Mouse (Mus musculus): ENCODE data around the gene Stag1. TPM values are rescaled to one million over a fixed set of nuclear protein-coding genes. Genes with fewer than 3 reads are reported as not detected.

Gene Stag1
- polyA plus RNA-seq, 1 experiment from 2014 or later = 45.4 TPM

GRCm38 (mm10) chr9:100982786-100983185 lies 385.2 kb downstream of the Stag1 start:
- Histone ChIP-seq H3K4me2 (ENCODE audit: low read length) (no peak overlapping the region), H3K36me3 (ENCODE audit: control insufficient read depth, insufficient read depth, low read length) (peaks cover 12% of the 10 kb centered on the region; the same call in 1 of the 2 replicates), H3K4me1 (replicated peaks; ENCODE audit: control insufficient read depth, insufficient read depth, low read length) (no peaks in the 10 kb centered on the region), H3K9me3 (ENCODE audit: control insufficient read depth, low read length) (no peaks in the 10 kb centered on the region), H3K9ac (ENCODE audit: low read length) (no peak overlapping the region), H3K4me3 (ENCODE audit: low read depth, low read length) (no peak overlapping the region), H3K27ac (ENCODE audit: low read depth) (no peak overlapping the region), H3K27me3 (replicated peaks; ENCODE audit: control insufficient read depth, insufficient read depth, low read length) (no peaks in the 10 kb centered on the region)
- 90% methylated on average over 7 of the region's 7 CpGs for WGBS
- no peak for ATAC-seq (replicated peaks; ENCODE audit: low FRiP score, low TSS enrichment, low read depth)
- DNase-seq (ENCODE audit: low spot score) = no peak

- Histone ChIP-seq H3K4me2 (ENCODE audit: low read length) (no peak overlapping the region), H3K9me3 (ENCODE audit: control insufficient read depth, low read length) (peaks cover 6% of the 10 kb centered on the region; the same call in 1 of the 2 replicates), H3K27ac (ENCODE audit: low read depth) (no peak overlapping the region), H3K36me3 (ENCODE audit: control insufficient read depth, insufficient read depth, low read length) (peaks cover 17% of the 10 kb centered on the region; the same call in 1 of the 2 replicates), H3K27me3 (replicated peaks; ENCODE audit: control insufficient read depth, insufficient read depth, low read length) (no peaks in the 10 kb centered on the region), H3K4me3 (ENCODE audit: low read depth, low read length) (no peak overlapping the region), H3K4me1 (replicated peaks; ENCODE audit: control insufficient read depth, insufficient read depth, low read length) (no peaks in the 10 kb centered on the region), H3K9ac (ENCODE audit: low read length) (no peak overlapping the region)
- 94% methylated on average over 25 of the region's 25 CpGs for WGBS
- ATAC-seq (replicated peaks; ENCODE audit: low FRiP score, low TSS enrichment, low read depth) (no peak), DNase-seq (ENCODE audit: low spot score) (no peak)
These were observed 387.0 kb downstream of the Stag1 start for GRCm38 (mm10) chr9:100984381-100985310.

- Histone ChIP-seq H3K9ac (ENCODE audit: low read length) (no peak overlapping the region), H3K9me3 (ENCODE audit: control insufficient read depth, low read length) (peaks cover 6% of the 10 kb centered on the region; the same call in 1 of the 2 replicates), H3K27me3 (replicated peaks; ENCODE audit: control insufficient read depth, insufficient read depth, low read length) (no peaks in the 10 kb centered on the region), H3K4me2 (ENCODE audit: low read length) (no peak overlapping the region), H3K4me1 (replicated peaks; ENCODE audit: control insufficient read depth, insufficient read depth, low read length) (no peaks in the 10 kb centered on the region), H3K4me3 (ENCODE audit: low read depth, low read length) (no peak overlapping the region), H3K27ac (ENCODE audit: low read depth) (no peak overlapping the region), H3K36me3 (ENCODE audit: control insufficient read depth, insufficient read depth, low read length) (peaks cover 22% of the 10 kb centered on the region; the same call in 1 of the 2 replicates)
- DNase-seq (ENCODE audit: low spot score) (no peak), ATAC-seq (replicated peaks; ENCODE audit: low FRiP score, low TSS enrichment, low read depth) (no peak)
- WGBS = 97% methylated on average over 5 of the region's 5 CpGs
These were observed 389.4 kb downstream of the Stag1 start for GRCm38 (mm10) chr9:100987006-100987405.

GRCm38 (mm10) chr9:100987850-100988249 lies 390.3 kb downstream of the Stag1 start:
- peaks cover 21% of the 10 kb centered on the region for H3K36me3 ChIP-seq (ENCODE audit: control insufficient read depth, insufficient read depth, low read length)
- no peak for DNase-seq (ENCODE audit: low spot score)
- peaks cover 6% of the 10 kb centered on the region; the same call in 1 of the 2 replicates for H3K9me3 ChIP-seq (ENCODE audit: control insufficient read depth, low read length)
- no peak overlapping the region for H3K4me2 ChIP-seq (ENCODE audit: low read length)
- no peak for ATAC-seq (replicated peaks; ENCODE audit: low FRiP score, low TSS enrichment, low read depth)
- H3K4me1 ChIP-seq (replicated peaks; ENCODE audit: control insufficient read depth, insufficient read depth, low read length) = no peaks in the 10 kb centered on the region
- no peaks in the 10 kb centered on the region for H3K27me3 ChIP-seq (replicated peaks; ENCODE audit: control insufficient read depth, insufficient read depth, low read length)
- WGBS = 98% methylated on average over 3 of the region's 3 CpGs
- H3K27ac ChIP-seq (ENCODE audit: low read depth) = no peak overlapping the region
- H3K4me3 ChIP-seq (ENCODE audit: low read depth, low read length) = no peak overlapping the region
- no peak overlapping the region for H3K9ac ChIP-seq (ENCODE audit: low read length)

GRCm38 (mm10) chr9:100990609-100991008 lies 393.0 kb downstream of the Stag1 start:
- Histone ChIP-seq H3K27me3 (replicated peaks; ENCODE audit: control insufficient read depth, insufficient read depth, low read length) (no peaks in the 10 kb centered on the region), H3K4me1 (replicated peaks; ENCODE audit: control insufficient read depth, insufficient read depth, low read length) (no peaks in the 10 kb centered on the region), H3K9ac (ENCODE audit: low read length) (no peak overlapping the region), H3K36me3 (ENCODE audit: control insufficient read depth, insufficient read depth, low read length) (peaks cover 27% of the 10 kb centered on the region), H3K4me2 (ENCODE audit: low read length) (no peak overlapping the region), H3K9me3 (ENCODE audit: control insufficient read depth, low read length) (peaks cover 6% of the 10 kb centered on the region; the same call in 1 of the 2 replicates), H3K4me3 (ENCODE audit: low read depth, low read length) (no peak overlapping the region), H3K27ac (ENCODE audit: low read depth) (no peak overlapping the region)
- 87% methylated on average over 5 of the region's 5 CpGs for WGBS
- ATAC-seq (replicated peaks; ENCODE audit: low FRiP score, low TSS enrichment, low read depth) = no peak
- DNase-seq (ENCODE audit: low spot score) = peak; percentile 38

- no peak for ATAC-seq (replicated peaks; ENCODE audit: low FRiP score, low TSS enrichment, low read depth)
- peaks cover 27% of the 10 kb centered on the region; the same call in 1 of the 2 replicates for H3K36me3 ChIP-seq (ENCODE audit: control insufficient read depth, insufficient read depth, low read length)
- no peak overlapping the region for H3K9ac ChIP-seq (ENCODE audit: low read length)
- WGBS = 93% methylated on average over 2 of the region's 2 CpGs
- no peaks in the 10 kb centered on the region for H3K4me1 ChIP-seq (replicated peaks; ENCODE audit: control insufficient read depth, insufficient read depth, low read length)
- peaks cover 6% of the 10 kb centered on the region; the same call in 1 of the 2 replicates for H3K9me3 ChIP-seq (ENCODE audit: control insufficient read depth, low read length)
- peak; percentile 32 for DNase-seq (ENCODE audit: low spot score)
- no peak overlapping the region for H3K27ac ChIP-seq (ENCODE audit: low read depth)
- no peak overlapping the region for H3K4me3 ChIP-seq (ENCODE audit: low read depth, low read length)
- H3K4me2 ChIP-seq (ENCODE audit: low read length) = no peak overlapping the region
- no peaks in the 10 kb centered on the region for H3K27me3 ChIP-seq (replicated peaks; ENCODE audit: control insufficient read depth, insufficient read depth, low read length)
These were observed 393.7 kb downstream of the Stag1 start for GRCm38 (mm10) chr9:100991321-100991720.

- H3K9ac ChIP-seq (ENCODE audit: low read length) = no peak overlapping the region
- peaks cover 27% of the 10 kb centered on the region; the same call in 1 of the 2 replicates for H3K36me3 ChIP-seq (ENCODE audit: control insufficient read depth, insufficient read depth, low read length)
- ATAC-seq (replicated peaks; ENCODE audit: low FRiP score, low TSS enrichment, low read depth) = no peak
- H3K4me2 ChIP-seq (ENCODE audit: low read length) = no peak overlapping the region
- no peak for DNase-seq (ENCODE audit: low spot score)
- no peaks in the 10 kb centered on the region for H3K27me3 ChIP-seq (replicated peaks; ENCODE audit: control insufficient read depth, insufficient read depth, low read length)
- WGBS = 90% methylated on average over 2 of the region's 2 CpGs
- H3K27ac ChIP-seq (ENCODE audit: low read depth) = no peak overlapping the region
- peaks cover 6% of the 10 kb centered on the region; the same call in 1 of the 2 replicates for H3K9me3 ChIP-seq (ENCODE audit: control insufficient read depth, low read length)
- H3K4me1 ChIP-seq (replicated peaks; ENCODE audit: control insufficient read depth, insufficient read depth, low read length) = no peaks in the 10 kb centered on the region
- no peak overlapping the region for H3K4me3 ChIP-seq (ENCODE audit: low read depth, low read length)
These were observed 394.6 kb downstream of the Stag1 start for GRCm38 (mm10) chr9:100992191-100992590.

GRCm38 (mm10) chr9:100993937-100994336 lies 396.3 kb downstream of the Stag1 start:
- ATAC-seq (replicated peaks; ENCODE audit: low FRiP score, low TSS enrichment, low read depth) (no peak), DNase-seq (ENCODE audit: low spot score) (no peak)
- Histone ChIP-seq H3K36me3 (ENCODE audit: control insufficient read depth, insufficient read depth, low read length) (peaks cover 27% of the 10 kb centered on the region; the same call in 1 of the 2 replicates), H3K4me2 (ENCODE audit: low read length) (no peak overlapping the region), H3K27me3 (replicated peaks; ENCODE audit: control insufficient read depth, insufficient read depth, low read length) (no peaks in the 10 kb centered on the region), H3K9ac (ENCODE audit: low read length) (no peak overlapping the region), H3K9me3 (ENCODE audit: control insufficient read depth, low read length) (peaks cover 6% of the 10 kb centered on the region; the same call in 1 of the 2 replicates), H3K27ac (ENCODE audit: low read depth) (no peak overlapping the region), H3K4me1 (replicated peaks; ENCODE audit: control insufficient read depth, insufficient read depth, low read length) (no peaks in the 10 kb centered on the region), H3K4me3 (ENCODE audit: low read depth, low read length) (no peak overlapping the region)
- 92% methylated on average over 4 of the region's 4 CpGs for WGBS
